Mouse (Mus musculus) hindbrain, embryonic 10.5 days (tissue): ENCODE results near the gene Mdfic. TPM values are rescaled to one million over a fixed set of nuclear protein-coding genes. Genes with fewer than 3 reads are reported as not detected.

Source experiments
- DNase-seq: peaks from one replicate; pipeline ENCODE4 v3.0.0-alpha.2; 2017; ENCODE audit warnings: low spot score
- H3K27ac ChIP-seq: fragments of 300-500 bp; sonication (generic); 2 replicates; pipeline ENCODE4 v1.5.1; 2016; ENCODE audit warnings: mild to moderate bottlenecking, moderate library complexity
- H3K27me3 ChIP-seq: fragments of 300-500 bp; sonication (generic); 2 replicates; pipeline ENCODE4 v1.6.1; 2016; ENCODE audit warnings: mild to moderate bottlenecking; ENCODE audit not compliant: poor library complexity, insufficient read depth, severe bottlenecking
- H3K36me3 ChIP-seq: fragments of 300-500 bp; sonication (generic); 2 replicates; pipeline ENCODE4 v1.6.1; 2016; ENCODE audit warnings: mild to moderate bottlenecking, moderate library complexity
- H3K4me1 ChIP-seq: fragments of 300-500 bp; sonication (generic); replicated peaks from 2 replicates; pipeline ENCODE4 v1.6.1; 2016; ENCODE audit warnings: mild to moderate bottlenecking
- H3K4me3 ChIP-seq: fragments of 300-500 bp; sonication (generic); 2 replicates; pipeline ENCODE4 v1.5.1; 2016; ENCODE audit warnings: mild to moderate bottlenecking, moderate library complexity
- H3K9me3 ChIP-seq: fragments of 300-500 bp; sonication (generic); 2 replicates; pipeline ENCODE4 v1.6.1; 2016; ENCODE audit warnings: mild to moderate bottlenecking, moderate library complexity
- WGBS: fragments of 180-500 bp; shearing (Covaris S2); methylation state at CpG from one replicate; pipeline ENCODE4 v1.1.7; 2016; 5-methylcytosine and 5-hydroxymethylcytosine counted together
- polyA plus RNA-seq: library from polyadenylated mRNA; unstranded; fragments of >200 nt; fragmentation: Nextera tagmentation; extraction: Ambion mirVana; gene quantifications from 2 replicates; pipeline ENCODE4 v1.2.1, GENCODE M21; 2016

Mdfic gene
- polyA plus RNA-seq, 1 experiment from 2014 or later = 4.5 TPM

DNA sequence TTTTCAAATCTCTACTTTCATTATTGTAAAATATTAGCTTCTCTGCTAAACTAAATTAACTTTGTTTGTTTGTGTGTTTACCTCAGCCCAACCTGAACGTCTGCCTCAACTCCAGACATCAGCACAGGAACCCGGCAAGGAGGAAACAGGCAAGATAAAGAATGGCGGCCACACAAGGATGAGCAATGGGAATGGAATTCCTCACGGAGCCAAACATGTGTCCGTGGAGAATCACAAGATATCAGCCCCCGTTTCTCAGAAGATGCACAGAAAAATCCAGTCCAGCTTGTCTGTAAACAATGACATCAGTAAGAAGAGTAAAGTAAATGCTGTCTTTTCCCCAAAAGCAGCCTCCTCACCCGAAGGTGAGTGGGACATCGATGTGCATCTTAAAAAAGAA is 49.7 kb downstream of the Mdfic start:
- H3K9me3 ChIP-seq = no peaks in the 10 kb centered on the region
- 0 out of 2 replicates have a peak, but pooled peaks cover 4% of the 10 kb centered on the region for H3K36me3 ChIP-seq
- H3K4me1 ChIP-seq = no peaks in the 10 kb centered on the region
- DNase-seq = no peak
- no peak overlapping the region for H3K27ac ChIP-seq
- H3K4me3 ChIP-seq = no peak overlapping the region
- H3K27me3 ChIP-seq = no peaks in the 10 kb centered on the region
- WGBS = 87% methylated on average over 8 of the region's 8 CpGs

DNA sequence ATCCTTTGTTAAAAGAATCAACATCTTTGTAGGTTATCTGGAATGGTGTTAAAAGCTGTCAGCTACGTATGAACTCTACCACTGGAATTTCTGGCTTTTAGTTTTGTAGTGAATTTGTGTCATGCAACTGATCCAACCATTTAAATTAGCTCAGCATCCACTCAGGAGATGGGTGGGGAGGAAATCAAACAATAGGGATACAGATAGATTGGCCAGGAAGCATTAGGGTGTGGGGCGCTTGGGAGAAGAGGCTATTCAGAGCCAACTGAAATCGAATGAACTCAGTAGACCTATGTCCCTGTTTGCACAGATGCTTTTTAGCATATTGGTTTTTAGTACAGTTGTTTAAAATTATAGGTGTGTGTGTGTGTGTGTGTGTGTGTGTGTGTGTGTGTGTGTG is 56.6 kb downstream of the Mdfic start:
- no peaks in the 10 kb centered on the region for H3K27me3 ChIP-seq
- no peaks in the 10 kb centered on the region for H3K9me3 ChIP-seq
- no peak overlapping the region for H3K4me3 ChIP-seq
- H3K36me3 ChIP-seq = no peaks in the 10 kb centered on the region
- H3K4me1 ChIP-seq = no peaks in the 10 kb centered on the region
- DNase-seq = no peak
- 88% methylated on average over 3 of the region's 3 CpGs for WGBS
- H3K27ac ChIP-seq = no peak overlapping the region

GRCm38 (mm10) chr6:15780127-15780526 is 59.7 kb downstream of the Mdfic start:
- Histone ChIP-seq H3K4me3 (no peak overlapping the region), H3K27ac (no peak overlapping the region), H3K36me3 (no peaks in the 10 kb centered on the region), H3K9me3 (no peaks in the 10 kb centered on the region), H3K4me1 (no peaks in the 10 kb centered on the region), H3K27me3 (no peaks in the 10 kb centered on the region)
- DNase-seq = no peak

DNA sequence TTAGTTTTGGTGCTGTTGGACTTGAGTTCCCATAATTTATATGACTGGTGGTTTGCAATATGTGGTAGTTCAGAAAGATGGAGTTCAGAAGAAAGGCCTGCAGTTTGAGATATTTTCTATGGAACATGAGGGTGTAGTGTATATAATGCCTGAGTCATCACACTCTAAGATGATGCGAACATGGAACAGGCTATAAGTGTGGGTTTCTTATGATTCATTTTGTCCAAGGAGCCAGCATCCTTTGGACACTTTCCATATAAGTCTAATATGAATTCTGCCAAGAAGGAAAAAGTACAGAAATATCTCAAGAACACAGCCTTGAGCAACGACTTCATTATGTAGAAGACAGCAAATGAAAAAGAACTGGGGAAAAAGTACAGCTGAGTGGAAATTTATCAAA is 60.2 kb downstream of the Mdfic start:
- Histone ChIP-seq H3K4me3 (no peak overlapping the region), H3K27me3 (no peaks in the 10 kb centered on the region), H3K27ac (no peak overlapping the region), H3K4me1 (no peaks in the 10 kb centered on the region), H3K9me3 (no peaks in the 10 kb centered on the region), H3K36me3 (no peaks in the 10 kb centered on the region)
- WGBS = 96% methylated on average over 2 of the region's 2 CpGs
- no peak for DNase-seq

GRCm38 (mm10) chr6:15789523-15790500 is 69.4 kb downstream of the Mdfic start:
- WGBS = 19% methylated on average over 16 of the region's 16 CpGs
- H3K36me3 ChIP-seq = no peaks in the 10 kb centered on the region

GRCm38 (mm10) chr6:15792680-15793601 is 72.5 kb downstream of the Mdfic start:
- no peaks in the 10 kb centered on the region for H3K9me3 ChIP-seq
- peak; percentile 13 for DNase-seq
- H3K36me3 ChIP-seq = no peaks in the 10 kb centered on the region
- WGBS = 73% methylated on average over 12 of the region's 12 CpGs
- H3K4me3 ChIP-seq = no peak overlapping the region
- peaks cover 16% of the 10 kb centered on the region for H3K4me1 ChIP-seq
- H3K27me3 ChIP-seq = peaks cover 5% of the 10 kb centered on the region; the same call in 1 of the 2 replicates
- H3K27ac ChIP-seq = 0 out of 2 replicates have a peak overlapping the region, but pooled peaks have one; percentile 12

More at GRCm38 (mm10) chr6:15789523-15790500, 69.4 kb downstream of the Mdfic start:
- no peaks in the 10 kb centered on the region for H3K9me3 ChIP-seq
- peaks cover 5% of the 10 kb centered on the region; the same call in 1 of the 2 replicates for H3K27me3 ChIP-seq
- peak; percentile 69 for DNase-seq
- peaks cover 16% of the 10 kb centered on the region for H3K4me1 ChIP-seq
- no peak overlapping the region for H3K4me3 ChIP-seq
- peak overlapping the region; percentile 53; the same call in 1 of the 2 replicates for H3K27ac ChIP-seq

- Histone ChIP-seq H3K27me3 (peaks cover 1% of the 10 kb centered on the region; the same call in 1 of the 2 replicates), H3K36me3 (no peaks in the 10 kb centered on the region), H3K27ac (no peak overlapping the region), H3K4me3 (no peak overlapping the region), H3K9me3 (no peaks in the 10 kb centered on the region), H3K4me1 (peaks cover 16% of the 10 kb centered on the region)
- no peak for DNase-seq
- 82% methylated on average over 8 of the region's 8 CpGs for WGBS
These were observed 73.3 kb downstream of the Mdfic start for GRCm38 (mm10) chr6:15793602-15794345.

DNA sequence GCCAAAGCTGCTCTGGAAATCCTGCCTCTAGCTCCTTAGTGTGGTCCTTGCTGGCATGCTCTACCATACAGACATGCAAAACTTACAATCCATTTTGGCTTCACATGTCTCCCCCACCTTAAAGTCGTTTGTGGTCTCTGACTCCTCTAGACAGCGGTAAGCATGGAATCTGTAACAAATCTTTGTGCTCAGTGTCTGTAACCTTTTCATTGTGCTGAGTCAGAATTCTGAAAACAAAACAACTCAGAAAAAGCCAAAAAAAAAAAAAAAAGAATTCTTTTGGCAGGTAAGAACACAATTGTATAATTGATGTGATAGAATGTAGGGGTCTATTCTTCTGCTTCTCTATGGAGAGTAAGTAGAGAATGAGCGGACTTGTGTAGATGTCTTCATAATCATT is 74.3 kb downstream of the Mdfic start:
- Histone ChIP-seq H3K4me3 (no peak overlapping the region), H3K27me3 (no peaks in the 10 kb centered on the region; the same call in 1 of the 2 replicates), H3K4me1 (peaks cover 9% of the 10 kb centered on the region), H3K9me3 (no peaks in the 10 kb centered on the region), H3K36me3 (no peaks in the 10 kb centered on the region), H3K27ac (no peak overlapping the region)
- 83% methylated on average over 3 of the region's 3 CpGs for WGBS
- no peak for DNase-seq

- Histone ChIP-seq H3K36me3 (no peaks in the 10 kb centered on the region), H3K4me3 (no peak overlapping the region), H3K27me3 (no peaks in the 10 kb centered on the region), H3K4me1 (0 out of 2 replicates have a peak, but pooled peaks cover 2% of the 10 kb centered on the region), H3K27ac (no peak overlapping the region), H3K9me3 (no peaks in the 10 kb centered on the region)
- no peak for DNase-seq
- WGBS = 90% methylated on average over 5 of the region's 5 CpGs
These were observed 86.9 kb downstream of the Mdfic start for GRCm38 (mm10) chr6:15807382-15807781.

DNA sequence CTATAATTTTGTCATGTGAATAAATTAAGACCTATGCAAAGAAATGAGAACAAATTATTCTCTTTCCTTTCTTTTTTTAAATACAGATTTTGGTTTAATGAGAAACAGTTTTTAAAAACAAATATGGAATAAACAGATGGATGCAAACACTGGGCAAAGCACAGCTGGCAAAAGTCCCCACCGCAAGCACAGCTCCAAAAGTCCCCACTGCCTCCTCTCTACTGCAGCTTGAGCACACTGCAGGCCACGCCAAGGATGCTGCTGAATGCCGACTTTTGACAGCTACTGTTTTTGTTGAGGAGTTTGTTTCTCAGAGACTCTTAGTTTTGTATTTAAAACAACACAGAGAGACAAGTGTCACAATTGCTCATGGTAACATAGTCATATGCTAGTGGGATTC is 104.8 kb downstream of the Mdfic start:
- no peak overlapping the region for H3K4me3 ChIP-seq
- WGBS = 67% methylated on average over 3 of the region's 3 CpGs
- H3K36me3 ChIP-seq = no peaks in the 10 kb centered on the region
- no peak overlapping the region for H3K27ac ChIP-seq
- 0 out of 2 replicates have a peak, but pooled peaks cover 5% of the 10 kb centered on the region for H3K4me1 ChIP-seq
- no peaks in the 10 kb centered on the region for H3K27me3 ChIP-seq
- H3K9me3 ChIP-seq = no peaks in the 10 kb centered on the region
- no peak for DNase-seq

GRCm38 (mm10) chr6:15829812-15830211 is 109.4 kb downstream of the Mdfic start:
- H3K36me3 ChIP-seq = no peaks in the 10 kb centered on the region
- H3K27ac ChIP-seq = no peak overlapping the region
- 59% methylated on average over 2 of the region's 2 CpGs for WGBS
- no peak for DNase-seq
- H3K4me1 ChIP-seq = no peaks in the 10 kb centered on the region
- H3K4me3 ChIP-seq = no peak overlapping the region
- H3K27me3 ChIP-seq = no peaks in the 10 kb centered on the region
- 0 out of 2 replicates have a peak, but pooled peaks cover 4% of the 10 kb centered on the region for H3K9me3 ChIP-seq

- no peaks in the 10 kb centered on the region for H3K27me3 ChIP-seq
- H3K36me3 ChIP-seq = no peaks in the 10 kb centered on the region
- no peak overlapping the region for H3K4me3 ChIP-seq
- H3K27ac ChIP-seq = no peak overlapping the region
- 0 out of 2 replicates have a peak, but pooled peaks cover 4% of the 10 kb centered on the region for H3K9me3 ChIP-seq
- 87% methylated on average over 1 of the region's 1 CpGs for whole genome bisulfite sequencing
- no peak for DNase-seq
- no peaks in the 10 kb centered on the region for H3K4me1 ChIP-seq
These were observed 110.2 kb downstream of the Mdfic start for GRCm38 (mm10) chr6:15830651-15831050.
